Mouse (Mus musculus) right cerebral cortex, postnatal 14 days (tissue): Measurements from ENCODE around the gene Myl6.
A peak's percentile ranks its signal among the peaks of the same experiment; 100 is the strongest.

ENCODE experiments used
- DNase-seq: peaks from one replicate; pipeline ENCODE4 v3.0.0; 2022

The Myl6 gene

DNA sequence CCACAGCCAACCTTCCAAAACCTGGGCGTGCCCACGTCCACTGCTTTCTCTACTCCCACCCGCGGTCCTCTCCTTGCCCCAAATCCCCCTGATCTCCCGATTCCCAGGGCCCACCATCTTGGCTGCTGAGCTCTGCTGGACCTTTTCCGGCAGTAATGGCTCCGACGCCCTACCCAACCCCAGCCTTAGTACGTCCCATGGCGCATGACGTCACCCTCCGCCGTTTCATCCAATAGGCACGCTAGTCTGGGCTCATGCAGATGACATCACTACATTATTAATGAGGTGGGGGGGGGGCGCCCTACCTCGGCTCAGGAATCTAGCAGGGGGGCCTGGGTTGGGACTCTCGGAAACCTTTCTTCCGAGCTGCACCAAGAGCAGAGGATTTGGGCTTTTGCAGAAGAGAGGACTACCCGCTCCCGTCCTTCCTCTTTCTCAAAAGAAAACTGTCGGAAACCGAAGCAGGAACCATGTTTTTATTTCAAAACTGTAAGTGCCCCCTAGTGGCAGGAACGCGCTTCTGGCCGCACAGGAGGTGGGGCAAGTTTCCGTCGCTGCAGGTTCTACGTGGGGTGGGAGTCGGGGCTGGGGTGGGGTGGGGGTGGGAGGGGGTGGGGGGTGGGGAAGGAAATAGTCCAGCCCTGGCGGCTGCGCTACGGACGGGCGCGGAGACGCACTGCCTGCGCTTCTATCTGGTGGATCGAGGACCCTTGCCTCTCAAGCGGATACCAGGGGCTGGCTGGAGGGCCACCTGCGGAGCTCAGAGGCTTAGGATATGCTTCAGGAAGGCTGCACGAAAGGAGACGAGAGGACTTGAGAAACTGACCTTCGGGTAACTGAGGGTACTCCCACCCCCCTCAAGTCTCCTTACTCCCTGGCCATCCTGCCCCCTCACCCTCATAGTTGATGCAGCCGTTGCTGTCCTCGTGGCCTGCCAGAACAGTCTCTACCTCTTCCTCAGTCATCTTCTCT lies at the start of gene Myl6:
Gene Myl6 (minus strand): TSS at position 451 of the 972 bp plus-strand sequence.
- DNase-seq: peak; percentile 99

GRCm38 (mm10) chr10:128543100-128543499 lies 49.2 kb upstream of the Myl6 start:
- no peak for DNase-seq

- DNase-seq: no peak
Observed at GRCm38 (mm10) chr10:128538340-128538870, 44.5 kb upstream of the Myl6 start.

DNA sequence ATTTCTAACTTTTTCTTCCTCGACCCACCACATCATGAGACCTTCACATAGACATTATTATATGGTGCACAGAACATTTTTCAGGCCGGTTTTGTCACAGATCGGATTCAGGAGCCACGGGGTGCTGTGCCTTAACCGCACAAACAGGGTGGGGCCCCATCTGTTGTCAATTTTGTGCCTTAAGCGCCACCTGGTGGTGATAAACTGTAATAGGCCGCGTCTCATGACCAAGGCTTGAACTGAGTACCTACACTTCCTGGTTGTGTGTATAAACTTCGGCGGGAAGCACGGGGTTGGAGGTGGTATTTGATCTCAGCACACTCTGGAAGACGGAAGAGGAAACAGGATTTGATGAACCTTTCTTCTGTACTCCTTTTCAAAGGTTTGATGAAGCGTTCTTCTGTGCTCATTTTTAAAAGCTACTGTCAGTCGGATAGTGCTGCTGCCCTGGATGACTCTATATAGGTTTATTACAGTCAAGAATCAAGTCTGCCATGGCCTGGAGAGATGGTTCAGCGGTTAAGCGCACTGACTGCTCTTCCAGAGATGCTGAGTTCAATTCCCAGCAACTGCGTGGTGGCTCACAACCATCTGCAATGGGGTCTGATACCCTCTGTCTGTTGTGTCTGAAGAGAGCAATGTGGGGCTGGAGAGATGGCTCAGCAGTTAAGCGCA lies 42.5 kb upstream of the Myl6 start:
- peak; percentile 76 for DNase-seq

GRCm38 (mm10) chr10:128535624-128536265 lies 41.8 kb upstream of the Myl6 start:
- no peak for DNase-seq

DNA sequence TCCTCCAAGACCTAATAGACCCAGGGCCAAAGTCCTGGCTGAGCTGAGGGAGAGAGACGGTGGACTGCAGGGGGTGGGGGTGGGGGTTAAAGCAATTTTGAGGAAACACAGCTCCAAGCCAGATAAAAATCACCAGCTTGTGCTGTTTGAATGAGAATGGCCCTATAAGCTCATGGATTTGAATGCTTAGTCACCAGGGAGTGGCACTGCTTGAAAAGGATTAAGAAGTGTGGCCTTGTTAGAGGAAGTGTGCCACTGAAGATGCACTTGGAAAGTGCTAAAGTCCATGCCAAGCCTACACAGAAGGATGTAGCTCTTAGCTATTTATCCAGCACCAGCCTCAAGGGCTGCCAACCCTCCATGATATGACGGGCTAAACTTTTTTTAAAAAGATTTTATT lies 41.3 kb upstream of the Myl6 start:
- no peak for DNase-seq

- DNase-seq: no peak
Observed at GRCm38 (mm10) chr10:128526366-128527356, 32.7 kb upstream of the Myl6 start.

- peak; percentile 80 for DNase-seq
Observed at GRCm38 (mm10) chr10:128525671-128526308, 31.8 kb upstream of the Myl6 start, which contains the start of gene Esyt1. TSS of gene Esyt1 (minus strand) at chr10:128525871.

- DNase-seq: peak; percentile 41
Observed at GRCm38 (mm10) chr10:128524732-128525662, 31.1 kb upstream of the Myl6 start.

DNA sequence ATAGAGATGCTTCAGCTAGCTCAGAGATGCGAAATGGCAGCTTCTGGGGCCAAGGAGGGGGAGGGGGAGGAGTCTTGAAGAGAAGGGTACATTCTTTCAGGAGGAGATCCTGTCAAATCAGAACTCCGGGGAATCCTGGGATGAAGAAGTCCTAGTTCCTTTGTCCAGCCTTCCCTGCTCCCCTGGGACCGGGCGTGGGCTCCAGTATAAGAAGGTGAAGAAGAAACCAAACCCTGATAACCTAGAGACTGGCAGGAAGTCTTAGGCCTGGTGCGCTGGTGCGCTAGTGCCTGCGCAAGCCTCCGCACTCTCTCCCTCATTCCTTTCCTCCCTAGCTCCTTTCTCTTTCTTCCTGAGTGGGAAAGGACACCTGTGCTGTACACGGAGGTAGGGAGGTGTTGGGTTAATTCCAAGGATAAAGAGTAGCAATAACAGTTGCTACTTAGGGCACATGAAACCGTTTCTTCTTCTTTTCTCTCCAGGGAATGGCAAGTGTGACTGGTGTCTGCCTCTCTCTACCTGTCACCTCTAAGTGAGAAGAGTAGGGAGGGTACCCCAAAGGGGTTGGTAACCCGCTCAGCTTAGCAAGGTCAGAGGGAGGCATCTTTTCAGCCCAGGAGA lies 30.3 kb upstream of the Myl6 start:
- DNase-seq: no peak

GRCm38 (mm10) chr10:128522351-128522750 lies 28.4 kb upstream of the Myl6 start:
- no peak for DNase-seq

DNA sequence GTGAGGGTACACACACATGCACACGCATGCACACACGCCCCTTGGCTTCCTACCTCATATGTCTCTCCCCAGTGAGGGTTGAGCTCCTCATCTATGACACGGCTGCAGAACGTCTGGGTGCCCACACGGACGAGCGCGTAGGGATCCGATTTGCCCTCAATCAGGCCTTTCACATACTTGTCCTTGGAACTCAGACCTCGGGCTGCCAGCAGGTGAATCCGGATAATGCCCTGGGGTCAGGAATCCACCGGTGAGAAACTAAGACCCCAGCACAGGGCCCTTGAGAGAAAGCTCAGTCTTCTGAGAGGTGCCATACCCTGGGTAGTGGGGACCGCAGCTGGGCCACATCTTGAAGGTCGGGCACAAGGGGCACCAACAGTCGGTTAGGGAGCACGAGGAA lies 26.6 kb upstream of the Myl6 start:
- no peak for DNase-seq

GRCm38 (mm10) chr10:128518833-128519232 lies 24.9 kb upstream of the Myl6 start:
- no peak for DNase-seq

GRCm38 (mm10) chr10:128516677-128517076 lies 22.7 kb upstream of the Myl6 start:
- no peak for DNase-seq

GRCm38 (mm10) chr10:128516029-128516428 lies 22.1 kb upstream of the Myl6 start:
- no peak for DNase-seq

- DNase-seq: no peak
Observed at GRCm38 (mm10) chr10:128515044-128515443, 21.1 kb upstream of the Myl6 start.

GRCm38 (mm10) chr10:128511761-128512160 lies 17.8 kb upstream of the Myl6 start:
- no peak for DNase-seq

DNA sequence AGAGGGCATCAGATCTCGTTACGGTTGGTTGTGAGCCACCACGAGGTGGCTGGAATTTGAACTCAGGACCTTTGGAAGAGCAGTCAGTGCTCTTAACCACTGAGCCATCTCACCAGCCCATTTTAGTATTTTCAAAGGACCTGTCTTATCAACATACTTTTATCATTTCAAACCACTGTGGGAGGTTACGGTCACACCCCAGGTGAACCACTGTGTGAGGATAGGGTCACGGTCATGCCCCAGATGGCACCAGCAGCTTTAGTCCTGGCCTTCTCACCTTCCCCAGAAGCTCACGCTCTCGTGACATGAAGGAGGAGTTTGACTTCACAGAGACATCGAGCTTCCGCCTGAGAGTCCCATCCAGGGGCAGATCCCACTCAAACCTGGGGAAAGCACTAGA lies 17.2 kb upstream of the Myl6 start:
- no peak for DNase-seq

- DNase-seq: no peak
Observed at GRCm38 (mm10) chr10:128510301-128510700, 16.4 kb upstream of the Myl6 start.

DNA sequence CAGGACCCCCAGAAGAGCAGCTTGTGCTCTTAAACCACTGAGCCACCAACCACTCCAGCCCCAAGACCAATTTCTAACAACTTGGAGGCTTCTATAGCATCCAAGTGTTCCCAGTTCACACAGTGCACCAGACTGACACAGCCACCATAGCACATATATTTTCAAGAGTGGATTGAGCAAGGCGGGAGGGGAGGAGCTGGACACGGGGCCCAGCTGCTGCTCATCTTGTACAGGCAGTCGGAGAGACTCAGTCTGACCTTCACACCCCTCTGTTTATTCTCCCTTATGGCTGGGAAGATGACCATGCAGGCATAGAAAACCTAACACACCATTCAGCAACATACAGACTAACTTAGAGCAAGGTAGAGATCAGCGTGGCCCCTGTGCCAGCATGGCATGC lies 15.9 kb upstream of the Myl6 start:
- DNase-seq: no peak
